Mouse (Mus musculus): ENCODE measurements at regions not wholly inside any gene's neighbourhood (a gene's known extent, or its start where the extent isn't known, plus 50 kb on each side); places are given as distances from the start of the nearest gene placed in this dataset.

- H3K9me3 ChIP-seq (ENCODE audit: low read depth, low read length) = no peaks in the 10 kb centered on the region
- no peak overlapping the region for H3K4me2 ChIP-seq
- ATAC-seq (ENCODE audit: insufficient read depth) (0 out of 2 replicates have a peak, but pooled peaks have one; percentile 38), DNase-seq (no peak)
- H3K4me1 ChIP-seq (ENCODE audit: insufficient read depth) = no peaks in the 10 kb centered on the region
- TF ChIP-seq CTCF (IDR thresholded peaks at IDR 0.05; ENCODE audit: low read depth) = no peak
- H3K27me3 ChIP-seq (ENCODE audit: insufficient read depth, low read length) = no peaks in the 10 kb centered on the region
- no peaks in the 10 kb centered on the region for H3K36me3 ChIP-seq (ENCODE audit: insufficient read depth)
- H3K27ac ChIP-seq (ENCODE audit: low read depth) = no peak overlapping the region
- WGBS = 59% methylated on average over 15 of the region's 15 CpGs
- no peak overlapping the region for H3K9ac ChIP-seq
- no peak overlapping the region for H3K4me3 ChIP-seq (ENCODE audit: low read depth, low read length)
Observed at GRCm38 (mm10) chr14:33797551-33798303, 125.7 kb upstream of the Gdf10 start.

GRCm38 (mm10) chr14:33804321-33804720, 119.1 kb upstream of the Gdf10 start:
- no peak for ATAC-seq (ENCODE audit: insufficient read depth)
- DNase-seq = no peak
- WGBS = 81% methylated on average over 3 of the region's 3 CpGs
- Histone ChIP-seq H3K27me3 (ENCODE audit: insufficient read depth, low read length) (no peaks in the 10 kb centered on the region), H3K4me3 (ENCODE audit: low read depth, low read length) (no peak overlapping the region), H3K9me3 (ENCODE audit: low read depth, low read length) (no peaks in the 10 kb centered on the region), H3K27ac (ENCODE audit: low read depth) (no peak overlapping the region), H3K36me3 (ENCODE audit: insufficient read depth) (no peaks in the 10 kb centered on the region), H3K4me1 (ENCODE audit: insufficient read depth) (peaks cover 20% of the 10 kb centered on the region), H3K9ac (no peak overlapping the region), H3K4me2 (no peak overlapping the region)
- TF ChIP-seq CTCF (IDR thresholded peaks at IDR 0.05; ENCODE audit: low read depth) = no peak

DNA sequence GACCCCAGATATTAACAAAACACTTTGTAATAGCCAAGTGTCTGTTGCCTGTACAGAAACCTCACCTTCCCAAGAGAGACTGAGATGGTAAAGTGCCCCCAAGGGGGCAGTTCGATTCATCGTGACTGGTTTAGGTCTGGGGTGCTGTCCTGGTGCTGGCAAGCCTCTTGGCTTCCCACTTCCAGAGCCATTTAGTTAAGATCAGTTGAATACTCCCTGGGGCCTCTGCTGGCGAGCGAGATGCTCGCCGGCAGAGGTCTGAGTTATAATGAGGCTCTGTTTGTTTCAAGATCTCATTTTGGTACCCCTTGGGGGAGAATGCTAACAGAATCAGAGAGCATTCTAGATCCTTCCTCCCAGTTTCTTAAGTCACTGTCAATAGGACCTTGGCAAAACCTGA, 118.7 kb upstream of the Gdf10 start:
- Histone ChIP-seq H3K9ac (no peak overlapping the region), H3K36me3 (ENCODE audit: insufficient read depth) (no peaks in the 10 kb centered on the region), H3K27me3 (ENCODE audit: insufficient read depth, low read length) (no peaks in the 10 kb centered on the region), H3K4me1 (ENCODE audit: insufficient read depth) (peaks cover 23% of the 10 kb centered on the region), H3K4me3 (ENCODE audit: low read depth, low read length) (no peak overlapping the region), H3K27ac (ENCODE audit: low read depth) (no peak overlapping the region), H3K4me2 (no peak overlapping the region), H3K9me3 (ENCODE audit: low read depth, low read length) (no peaks in the 10 kb centered on the region)
- TF ChIP-seq CTCF (IDR thresholded peaks at IDR 0.05; ENCODE audit: low read depth) = no peak
- no peak for ATAC-seq (ENCODE audit: insufficient read depth)
- no peak for DNase-seq
- WGBS = 71% methylated on average over 6 of the region's 6 CpGs

- no peak for ATAC-seq (ENCODE audit: insufficient read depth)
- peak overlapping the region; percentile 50; the same call in 1 of the 2 replicates for H3K27ac ChIP-seq (ENCODE audit: low read depth)
- no peaks in the 10 kb centered on the region for H3K36me3 ChIP-seq (ENCODE audit: insufficient read depth)
- no peaks in the 10 kb centered on the region for H3K27me3 ChIP-seq (ENCODE audit: insufficient read depth, low read length)
- H3K9ac ChIP-seq = no peak overlapping the region
- H3K4me2 ChIP-seq = no peak overlapping the region
- H3K9me3 ChIP-seq (ENCODE audit: low read depth, low read length) = no peaks in the 10 kb centered on the region
- DNase-seq = no peak
- peaks cover 32% of the 10 kb centered on the region for H3K4me1 ChIP-seq (ENCODE audit: insufficient read depth)
- TF ChIP-seq CTCF (IDR thresholded peaks at IDR 0.05; ENCODE audit: low read depth) = no peak
- no peak overlapping the region for H3K4me3 ChIP-seq (ENCODE audit: low read depth, low read length)
- WGBS = 44% methylated on average over 7 of the region's 7 CpGs
Observed at GRCm38 (mm10) chr14:33807196-33807595, 116.2 kb upstream of the Gdf10 start.

GRCm38 (mm10) chr14:33808593-33809265, 114.7 kb upstream of the Gdf10 start:
- no peak overlapping the region for H3K4me3 ChIP-seq (ENCODE audit: low read depth, low read length)
- no peak for TF ChIP-seq CTCF (IDR thresholded peaks at IDR 0.05; ENCODE audit: low read depth)
- H3K27me3 ChIP-seq (ENCODE audit: insufficient read depth, low read length) = no peaks in the 10 kb centered on the region
- no peak overlapping the region for H3K4me2 ChIP-seq
- H3K9ac ChIP-seq = no peak overlapping the region
- 16% methylated on average over 11 of the region's 11 CpGs for WGBS
- peak; percentile 86 for DNase-seq
- ATAC-seq (ENCODE audit: insufficient read depth) = peak; percentile 88
- H3K27ac ChIP-seq (ENCODE audit: low read depth) = peak overlapping the region; percentile 65
- H3K9me3 ChIP-seq (ENCODE audit: low read depth, low read length) = no peaks in the 10 kb centered on the region
- peaks cover 35% of the 10 kb centered on the region for H3K4me1 ChIP-seq (ENCODE audit: insufficient read depth)
- no peaks in the 10 kb centered on the region for H3K36me3 ChIP-seq (ENCODE audit: insufficient read depth)

DNA sequence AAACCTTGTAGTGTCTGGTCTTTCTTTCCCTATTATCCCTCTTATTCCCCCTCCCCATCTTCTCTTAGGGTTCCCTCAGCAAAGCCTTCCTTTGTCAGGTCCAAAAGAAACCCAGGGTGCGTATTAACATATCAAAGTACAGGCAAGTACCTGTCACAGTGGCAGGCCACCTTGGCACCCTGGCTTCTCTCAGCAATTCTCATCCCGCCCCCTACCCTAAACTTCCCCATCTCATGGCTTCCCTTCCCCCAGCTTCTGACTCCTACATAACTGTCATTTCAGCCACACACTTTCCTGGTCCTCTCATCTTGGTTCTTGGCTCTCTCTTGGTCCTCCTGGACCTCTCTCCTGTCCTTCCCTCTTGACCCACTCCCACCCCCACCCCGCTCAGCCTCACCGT, 112.8 kb upstream of the Gdf10 start:
- H3K36me3 ChIP-seq (ENCODE audit: insufficient read depth) = no peaks in the 10 kb centered on the region
- no peak overlapping the region for H3K27ac ChIP-seq (ENCODE audit: low read depth)
- no peak overlapping the region for H3K4me2 ChIP-seq
- DNase-seq (no peak), ATAC-seq (ENCODE audit: insufficient read depth) (no peak)
- no peaks in the 10 kb centered on the region for H3K9me3 ChIP-seq (ENCODE audit: low read depth, low read length)
- no peaks in the 10 kb centered on the region for H3K27me3 ChIP-seq (ENCODE audit: insufficient read depth, low read length)
- H3K4me1 ChIP-seq (ENCODE audit: insufficient read depth) = peaks cover 35% of the 10 kb centered on the region
- H3K9ac ChIP-seq = no peak overlapping the region
- 83% methylated on average over 4 of the region's 4 CpGs for WGBS
- no peak for TF ChIP-seq CTCF (IDR thresholded peaks at IDR 0.05; ENCODE audit: low read depth)
- no peak overlapping the region for H3K4me3 ChIP-seq (ENCODE audit: low read depth, low read length)

DNA sequence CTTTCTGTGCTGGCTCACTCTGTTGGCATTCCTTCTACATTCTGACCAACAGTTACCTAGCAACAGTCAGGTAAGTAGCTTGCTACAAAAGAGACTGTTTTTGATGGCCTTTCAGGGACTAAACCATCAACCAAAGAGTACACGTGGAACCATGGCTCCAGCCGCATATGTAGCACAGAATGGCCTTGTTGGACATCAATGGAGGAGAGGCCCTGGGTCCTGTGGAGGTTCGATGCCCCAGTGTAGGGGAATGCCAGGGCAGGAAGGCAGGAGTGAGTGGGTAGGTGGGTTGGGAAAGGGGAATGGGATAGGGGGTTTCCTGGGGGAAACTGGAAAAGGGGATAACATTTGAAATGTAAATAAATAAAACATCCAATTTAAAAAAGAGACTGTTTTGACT, 112.1 kb upstream of the Gdf10 start:
- Histone ChIP-seq H3K36me3 (ENCODE audit: insufficient read depth) (no peaks in the 10 kb centered on the region), H3K9me3 (ENCODE audit: low read depth, low read length) (no peaks in the 10 kb centered on the region), H3K27ac (ENCODE audit: low read depth) (no peak overlapping the region), H3K4me2 (no peak overlapping the region), H3K9ac (no peak overlapping the region), H3K4me3 (ENCODE audit: low read depth, low read length) (no peak overlapping the region), H3K4me1 (ENCODE audit: insufficient read depth) (peaks cover 32% of the 10 kb centered on the region), H3K27me3 (ENCODE audit: insufficient read depth, low read length) (no peaks in the 10 kb centered on the region)
- no peak for ATAC-seq (ENCODE audit: insufficient read depth)
- WGBS = 72% methylated on average over 3 of the region's 3 CpGs
- no peak for DNase-seq
- TF ChIP-seq CTCF (IDR thresholded peaks at IDR 0.05; ENCODE audit: low read depth) = no peak

Measured in lung, embryonic 14.5 days (tissue).